Mouse (Mus musculus): ENCODE results near the gene A730061H03Rik. TPM values are rescaled to one million over a fixed set of nuclear protein-coding genes. Genes with fewer than 3 reads are reported as not detected.

The A730061H03Rik gene
- polyA plus RNA-seq, 1 experiment, result 8.3 TPM

DNA sequence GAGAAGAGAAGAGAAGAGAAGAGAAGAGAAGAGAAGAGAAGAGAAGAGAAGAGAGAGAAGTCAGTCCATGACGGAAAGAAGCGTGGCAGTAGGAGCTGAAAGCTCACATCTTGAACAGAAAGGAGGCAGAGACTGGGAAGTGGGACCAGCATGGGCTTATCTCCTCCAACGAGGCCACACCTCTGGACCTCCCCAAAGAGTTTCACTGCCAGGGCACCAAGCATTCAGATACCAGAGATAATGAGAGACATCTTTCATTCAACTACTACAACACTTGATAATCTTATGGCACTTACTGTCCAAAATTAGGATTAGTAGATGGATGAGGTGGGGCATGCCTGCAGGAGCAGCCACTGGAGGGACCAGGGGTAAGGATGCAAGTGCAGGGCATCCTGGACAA, 4.4 kb downstream of the A730061H03Rik start:
- 94% methylated on average over 3 of the region's 3 CpGs for WGBS
- Histone ChIP-seq H3K4me1 (replicated peaks; ENCODE audit: control insufficient read depth, insufficient read depth, low read length) (peaks cover 3% of the 10 kb centered on the region; the same call in 1 of the 2 replicates), H3K36me3 (ENCODE audit: control insufficient read depth, insufficient read depth, low read length) (no peaks in the 10 kb centered on the region), H3K27me3 (ENCODE audit: control insufficient read depth, insufficient read depth, low read length) (no peaks in the 10 kb centered on the region), H3K4me3 (ENCODE audit: control insufficient read depth, insufficient read depth, low read length) (no peak overlapping the region), H3K27ac (ENCODE audit: control insufficient read depth, insufficient read depth, low read length) (no peak overlapping the region)
- no peak for DNase-seq
- TF ChIP-seq CTCF (IDR thresholded peaks at IDR 0.05; ENCODE audit: borderline replicate concordance, control insufficient read depth, extremely low read depth, insufficient read depth, low read length, poor library complexity), result no peak
- TF ChIP-seq POLR2A (IDR thresholded peaks at IDR 0.05; ENCODE audit: control insufficient read depth, extremely low read depth, insufficient read depth, low read length, poor library complexity), result no peak

DNA sequence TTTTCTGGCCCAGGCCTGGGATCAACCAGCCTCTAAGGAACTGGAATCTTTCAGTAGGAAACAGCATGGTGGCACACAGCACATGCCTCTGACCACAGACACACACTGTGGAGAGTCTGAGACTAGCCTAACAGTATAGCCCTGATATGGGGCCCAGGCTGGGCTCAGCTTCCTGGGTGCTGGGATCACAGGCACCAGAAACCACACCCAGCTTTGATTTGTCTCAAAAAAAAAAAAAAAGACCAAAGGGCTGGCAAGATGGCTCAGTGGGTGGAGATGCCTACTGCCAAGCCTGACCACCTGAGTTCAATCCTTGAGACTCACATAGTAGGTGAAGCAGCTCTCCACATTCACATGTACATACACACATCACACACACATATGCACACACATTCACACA, 5.6 kb downstream of the A730061H03Rik start:
- Histone ChIP-seq H3K27me3 (ENCODE audit: control insufficient read depth, insufficient read depth, low read length) (no peaks in the 10 kb centered on the region), H3K4me3 (ENCODE audit: control insufficient read depth, insufficient read depth, low read length) (no peak overlapping the region), H3K36me3 (ENCODE audit: control insufficient read depth, insufficient read depth, low read length) (no peaks in the 10 kb centered on the region), H3K27ac (ENCODE audit: control insufficient read depth, insufficient read depth, low read length) (no peak overlapping the region), H3K4me1 (replicated peaks; ENCODE audit: control insufficient read depth, insufficient read depth, low read length) (peaks cover 3% of the 10 kb centered on the region; the same call in 1 of the 2 replicates)
- no peak for DNase-seq
- no peak for TF ChIP-seq POLR2A (IDR thresholded peaks at IDR 0.05; ENCODE audit: control insufficient read depth, extremely low read depth, insufficient read depth, low read length, poor library complexity)
- no peak for TF ChIP-seq CTCF (IDR thresholded peaks at IDR 0.05; ENCODE audit: borderline replicate concordance, control insufficient read depth, extremely low read depth, insufficient read depth, low read length, poor library complexity)

DNA sequence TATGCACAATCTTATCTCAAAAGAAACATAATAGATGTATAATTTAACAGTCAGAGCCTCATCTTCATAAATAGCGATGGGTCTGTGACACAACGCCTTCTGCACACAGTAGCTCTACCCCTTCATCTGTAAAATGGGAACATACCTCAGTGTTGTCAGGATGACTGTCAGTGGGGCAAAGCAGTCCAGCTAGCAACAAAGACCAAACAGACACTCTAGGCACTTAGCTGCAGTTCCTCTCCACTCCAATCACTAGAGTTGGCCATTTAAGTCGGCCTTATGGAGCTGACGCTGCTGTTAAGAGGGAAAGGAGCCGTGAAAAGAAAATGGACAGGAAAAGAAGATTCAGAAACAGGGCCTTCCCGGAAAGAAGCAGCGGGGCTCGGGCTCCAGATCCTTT, 8.4 kb downstream of the A730061H03Rik start:
- DNase-seq, result no peak
- Histone ChIP-seq H3K4me1 (replicated peaks; ENCODE audit: control insufficient read depth, insufficient read depth, low read length) (peaks cover 3% of the 10 kb centered on the region; the same call in 1 of the 2 replicates), H3K27me3 (ENCODE audit: control insufficient read depth, insufficient read depth, low read length) (no peaks in the 10 kb centered on the region), H3K36me3 (ENCODE audit: control insufficient read depth, insufficient read depth, low read length) (no peaks in the 10 kb centered on the region), H3K4me3 (ENCODE audit: control insufficient read depth, insufficient read depth, low read length) (no peak overlapping the region), H3K27ac (ENCODE audit: control insufficient read depth, insufficient read depth, low read length) (no peak overlapping the region)
- WGBS, result 92% methylated on average over 8 of the region's 8 CpGs
- TF ChIP-seq POLR2A (IDR thresholded peaks at IDR 0.05; ENCODE audit: control insufficient read depth, extremely low read depth, insufficient read depth, low read length, poor library complexity), result no peak
- no peak for TF ChIP-seq CTCF (IDR thresholded peaks at IDR 0.05; ENCODE audit: borderline replicate concordance, control insufficient read depth, extremely low read depth, insufficient read depth, low read length, poor library complexity)

DNA sequence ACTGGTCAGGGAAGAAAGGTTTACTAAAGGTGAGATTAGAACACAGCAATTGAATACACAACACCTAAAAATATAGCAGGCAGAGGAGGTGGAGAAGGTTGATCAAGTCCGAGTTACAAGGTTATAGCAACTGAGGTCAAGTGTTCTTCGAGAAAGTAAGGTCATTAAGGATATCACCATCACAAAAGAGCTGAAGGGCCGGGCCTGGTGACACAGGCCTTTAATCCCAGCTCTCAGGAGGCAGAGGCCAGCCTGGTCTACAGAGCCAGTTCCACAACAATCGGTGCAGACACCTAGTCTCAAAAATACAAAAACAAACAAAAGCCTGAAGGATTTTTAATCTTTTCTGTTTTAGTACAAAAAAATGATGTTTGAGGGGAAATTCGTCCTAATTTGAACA, 8.9 kb downstream of the A730061H03Rik start:
- Histone ChIP-seq H3K36me3 (ENCODE audit: control insufficient read depth, insufficient read depth, low read length) (no peaks in the 10 kb centered on the region), H3K4me1 (replicated peaks; ENCODE audit: control insufficient read depth, insufficient read depth, low read length) (peaks cover 3% of the 10 kb centered on the region; the same call in 1 of the 2 replicates), H3K27me3 (ENCODE audit: control insufficient read depth, insufficient read depth, low read length) (no peaks in the 10 kb centered on the region), H3K27ac (ENCODE audit: control insufficient read depth, insufficient read depth, low read length) (no peak overlapping the region), H3K4me3 (ENCODE audit: control insufficient read depth, insufficient read depth, low read length) (no peak overlapping the region)
- WGBS, result 96% methylated on average over 5 of the region's 5 CpGs
- TF ChIP-seq CTCF (IDR thresholded peaks at IDR 0.05; ENCODE audit: borderline replicate concordance, control insufficient read depth, extremely low read depth, insufficient read depth, low read length, poor library complexity) (no peak), POLR2A (IDR thresholded peaks at IDR 0.05; ENCODE audit: control insufficient read depth, extremely low read depth, insufficient read depth, low read length, poor library complexity) (no peak)
- no peak for DNase-seq

DNA sequence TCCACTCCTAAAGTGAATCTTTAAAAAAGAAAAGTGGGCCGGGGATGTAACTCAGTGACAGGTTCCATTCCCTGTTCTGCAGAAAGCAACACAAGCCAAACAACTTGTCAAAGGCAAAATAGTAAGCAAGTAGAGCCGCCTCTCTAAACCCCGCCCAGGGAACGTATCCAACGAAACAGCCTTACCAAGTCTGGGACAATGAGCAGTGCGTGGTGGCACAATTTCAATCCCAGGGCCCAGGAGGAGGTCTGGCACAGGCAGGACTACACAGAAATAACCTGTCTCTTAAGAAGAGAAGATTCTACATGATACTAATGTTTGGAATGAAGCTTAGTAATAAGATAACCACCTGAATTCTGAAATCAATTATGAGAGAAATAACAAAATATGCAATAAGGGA, 10.0 kb downstream of the A730061H03Rik start:
- WGBS, result 95% methylated on average over 6 of the region's 6 CpGs
- Histone ChIP-seq H3K4me3 (ENCODE audit: control insufficient read depth, insufficient read depth, low read length) (no peak overlapping the region), H3K27me3 (ENCODE audit: control insufficient read depth, insufficient read depth, low read length) (no peaks in the 10 kb centered on the region), H3K4me1 (replicated peaks; ENCODE audit: control insufficient read depth, insufficient read depth, low read length) (peaks cover 3% of the 10 kb centered on the region; the same call in 1 of the 2 replicates), H3K27ac (ENCODE audit: control insufficient read depth, insufficient read depth, low read length) (no peak overlapping the region), H3K36me3 (ENCODE audit: control insufficient read depth, insufficient read depth, low read length) (no peaks in the 10 kb centered on the region)
- no peak for TF ChIP-seq POLR2A (IDR thresholded peaks at IDR 0.05; ENCODE audit: control insufficient read depth, extremely low read depth, insufficient read depth, low read length, poor library complexity)
- no peak for TF ChIP-seq CTCF (IDR thresholded peaks at IDR 0.05; ENCODE audit: borderline replicate concordance, control insufficient read depth, extremely low read depth, insufficient read depth, low read length, poor library complexity)
- DNase-seq, result no peak

DNA sequence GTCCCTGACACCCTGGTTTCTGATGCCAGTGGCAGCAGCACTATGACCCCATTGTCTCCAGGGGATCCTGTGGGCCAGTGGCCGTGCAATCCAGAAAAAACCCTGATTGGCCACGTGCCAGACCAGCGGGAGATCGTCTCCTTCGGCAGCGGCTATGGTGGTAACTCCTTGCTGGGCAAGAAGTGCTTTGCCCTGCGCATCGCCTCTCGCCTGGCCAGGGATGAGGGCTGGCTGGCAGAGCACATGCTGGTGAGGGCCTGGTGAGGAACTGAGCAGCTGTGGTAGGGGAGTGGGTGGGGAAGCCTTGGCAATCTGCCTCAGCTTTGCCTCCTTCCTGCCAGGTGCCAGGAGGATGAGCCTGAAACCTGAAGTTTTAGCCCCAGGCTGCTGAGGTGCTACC, 15.9 kb downstream of the A730061H03Rik start:
- TF ChIP-seq POLR2A (IDR thresholded peaks at IDR 0.05; ENCODE audit: control insufficient read depth, extremely low read depth, insufficient read depth, low read length, poor library complexity) (no peak), CTCF (IDR thresholded peaks at IDR 0.05; ENCODE audit: borderline replicate concordance, control insufficient read depth, extremely low read depth, insufficient read depth, low read length, poor library complexity) (no peak)
- H3K27ac ChIP-seq (ENCODE audit: control insufficient read depth, insufficient read depth, low read length), result no peak overlapping the region
- no peak for DNase-seq
- no peaks in the 10 kb centered on the region for H3K27me3 ChIP-seq (ENCODE audit: control insufficient read depth, insufficient read depth, low read length)
- H3K36me3 ChIP-seq (ENCODE audit: control insufficient read depth, insufficient read depth, low read length), result no peaks in the 10 kb centered on the region
- H3K4me3 ChIP-seq (ENCODE audit: control insufficient read depth, insufficient read depth, low read length), result no peak overlapping the region
- H3K4me1 ChIP-seq (replicated peaks; ENCODE audit: control insufficient read depth, insufficient read depth, low read length), result peaks cover 16% of the 10 kb centered on the region
- 76% methylated on average over 9 of the region's 9 CpGs for WGBS

DNA sequence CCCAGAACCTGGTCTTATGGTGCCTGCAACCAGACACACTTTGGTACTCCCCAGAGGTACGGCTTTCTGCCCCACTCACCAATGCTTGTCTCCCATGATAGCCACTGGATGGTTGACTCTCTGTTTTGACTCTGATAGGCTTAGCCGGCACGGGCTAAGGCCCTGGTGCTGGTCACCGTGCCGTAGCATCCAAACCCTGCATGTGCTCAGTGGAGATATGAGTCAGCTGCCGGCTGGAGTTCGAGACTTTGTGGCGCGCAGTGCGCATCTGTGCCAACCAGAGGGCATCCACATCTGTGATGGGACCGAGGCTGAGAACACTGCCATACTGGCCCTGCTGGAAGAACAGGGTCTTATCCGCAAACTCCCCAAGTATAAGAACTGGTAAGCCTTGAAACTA, 17.9 kb downstream of the A730061H03Rik start:
- 98% methylated on average over 12 of the region's 12 CpGs for WGBS
- H3K27me3 ChIP-seq (ENCODE audit: control insufficient read depth, insufficient read depth, low read length), result no peaks in the 10 kb centered on the region
- DNase-seq, result no peak
- no peak overlapping the region for H3K27ac ChIP-seq (ENCODE audit: control insufficient read depth, insufficient read depth, low read length)
- TF ChIP-seq CTCF (IDR thresholded peaks at IDR 0.05; ENCODE audit: borderline replicate concordance, control insufficient read depth, extremely low read depth, insufficient read depth, low read length, poor library complexity) (no peak), POLR2A (IDR thresholded peaks at IDR 0.05; ENCODE audit: control insufficient read depth, extremely low read depth, insufficient read depth, low read length, poor library complexity) (no peak)
- no peak overlapping the region for H3K4me3 ChIP-seq (ENCODE audit: control insufficient read depth, insufficient read depth, low read length)
- H3K4me1 ChIP-seq (replicated peaks; ENCODE audit: control insufficient read depth, insufficient read depth, low read length), result peaks cover 16% of the 10 kb centered on the region
- no peaks in the 10 kb centered on the region for H3K36me3 ChIP-seq (ENCODE audit: control insufficient read depth, insufficient read depth, low read length)

Measured in thymus, adult 2 months (tissue).